Mouse (Mus musculus) lung, postnatal 0 days (tissue): Measurements from ENCODE around the gene Npas3. TPM values are rescaled to one million over a fixed set of nuclear protein-coding genes. Genes with fewer than 3 reads are reported as not detected.
A peak's percentile ranks its signal among the peaks of the same experiment; 100 is the strongest.
"Not testable (repeated sequence)": the region's sequence is repeated elsewhere in the genome, so short reads cannot be mapped to it uniquely, and the experiment has no call there.

Experiments used
- ATAC-seq: fragments of 200-750 bp; cut with Nextera tagmentation; 2 replicates; pipeline ENCODE4 v1.8.0; 2017; ENCODE audit warnings: moderate library complexity
- DNase-seq: peaks from one replicate; pipeline ENCODE4 v3.0.0-alpha.2; 2016; ENCODE audit warnings: low spot score
- H3K27ac ChIP-seq: fragments of 300-500 bp; sonication (generic); 2 replicates; pipeline ENCODE4 v1.5.1; 2014; ENCODE audit warnings: antibody characterized with exemption, mild to moderate bottlenecking, low read length, mixed read lengths
- H3K27me3 ChIP-seq: fragments of 300-500 bp; sonication (generic); replicated peaks from 2 replicates; pipeline ENCODE4 v1.6.1; 2014; ENCODE audit warnings: low read length, mixed read lengths; ENCODE audit not compliant: insufficient read depth
- H3K36me3 ChIP-seq: fragments of 300-500 bp; sonication (generic); 2 replicates; pipeline ENCODE4 v1.6.1; 2014; ENCODE audit warnings: low read length, mixed read lengths; ENCODE audit not compliant: insufficient read depth
- H3K4me1 ChIP-seq: fragments of 300-500 bp; sonication (generic); 2 replicates; pipeline ENCODE4 v1.6.1; 2014; ENCODE audit warnings: antibody characterized with exemption, low read depth, low read length, mixed read lengths; ENCODE audit not compliant: insufficient read depth
- H3K4me2 ChIP-seq: fragments of 300-500 bp; sonication (generic); replicated peaks from 2 replicates; pipeline ENCODE4 v1.6.1; 2014; ENCODE audit warnings: low read depth, mild to moderate bottlenecking, low read length, moderate library complexity, mixed read lengths
- H3K4me3 ChIP-seq: fragments of 300-500 bp; sonication (generic); 2 replicates; pipeline ENCODE4 v1.5.1; 2014; ENCODE audit warnings: low read depth, low read length
- H3K9ac ChIP-seq: fragments of 300-500 bp; sonication (generic); replicated peaks from 2 replicates; pipeline ENCODE4 v1.6.1; 2014; ENCODE audit warnings: low read depth, mild to moderate bottlenecking
- H3K9me3 ChIP-seq: fragments of 300-500 bp; sonication (generic); 2 replicates; pipeline ENCODE4 v1.6.1; 2016; ENCODE audit warnings: low read length, mixed read lengths
- CTCF ChIP-seq: IDR thresholded peaks from 2 replicates; pipeline ENCODE4 v1.5.1; 2016; ENCODE audit warnings: antibody characterized with exemption, mild to moderate bottlenecking
- EP300 ChIP-seq: IDR thresholded peaks from 2 replicates; pipeline ENCODE4 v1.6.1; 2016; ENCODE audit warnings: antibody characterized with exemption, mild to moderate bottlenecking, control low read depth
- WGBS: fragments of 180-500 bp; shearing (Covaris S2); extraction: QIAGEN DNeasy Blood & Tissue Kit; methylation state at CpG from one replicate; pipeline ENCODE4 v1.1.7; 2014; 5-methylcytosine and 5-hydroxymethylcytosine counted together
- polyA plus RNA-seq: library from polyadenylated mRNA; unstranded; fragments of >200 nt; fragmentation: Nextera tagmentation; extraction: Ambion mirVana; gene quantifications from 2 replicates; pipeline ENCODE4 v1.2.1, GENCODE M21; 2015

Gene Npas3
- polyA plus RNA-seq, 1 experiment from 2014 or later: 0.17 TPM

- peak overlapping the region; percentile 99 for H3K4me2 ChIP-seq
- ATAC-seq (peak; percentile 17; the same call in 1 of the 2 replicates), DNase-seq (peak; percentile 27)
- H3K4me1 ChIP-seq: peaks cover 2% of the 10 kb centered on the region
- H3K9me3 ChIP-seq: no peaks in the 10 kb centered on the region
- TF ChIP-seq EP300 (no peak), CTCF (no peak)
- H3K36me3 ChIP-seq: no peaks in the 10 kb centered on the region
- peak overlapping the region; percentile 65 for H3K4me3 ChIP-seq
- under 1% methylated on average over 23 of the region's 32 CpGs for WGBS
- no peak overlapping the region for H3K9ac ChIP-seq
- H3K27ac ChIP-seq: no peak overlapping the region
- H3K27me3 ChIP-seq: peaks cover 35% of the 10 kb centered on the region
Observed at GRCm38 (mm10) chr12:53253461-53254159, 5.1 kb downstream of the Npas3 start.

DNA sequence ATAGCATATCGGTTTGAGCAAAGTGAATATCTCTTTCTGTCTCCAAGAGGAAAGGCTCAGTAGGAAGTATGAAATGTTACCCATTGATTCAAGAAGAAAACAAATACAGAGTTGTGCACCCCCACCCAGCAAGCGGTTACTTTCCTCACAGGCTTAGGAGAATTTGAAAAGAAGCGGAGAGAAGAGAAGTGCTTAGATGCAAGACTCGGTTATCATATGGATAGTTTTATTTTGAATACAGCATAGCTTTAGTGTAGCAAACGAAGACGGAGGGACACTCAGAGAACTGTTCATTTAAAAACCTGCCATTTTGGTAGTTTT lies 5.6 kb downstream of the Npas3 start:
- H3K9ac ChIP-seq: no peak overlapping the region
- H3K36me3 ChIP-seq: no peaks in the 10 kb centered on the region
- peak overlapping the region; percentile 99 for H3K4me2 ChIP-seq
- TF ChIP-seq EP300 (no peak), CTCF (no peak)
- WGBS: 14% methylated on average over 6 of the region's 6 CpGs
- H3K4me1 ChIP-seq: no peaks in the 10 kb centered on the region
- H3K27me3 ChIP-seq: peaks cover 31% of the 10 kb centered on the region
- no peak overlapping the region for H3K27ac ChIP-seq
- ATAC-seq (no peak), DNase-seq (no peak)
- no peaks in the 10 kb centered on the region for H3K9me3 ChIP-seq
- peak overlapping the region; percentile 65 for H3K4me3 ChIP-seq

DNA sequence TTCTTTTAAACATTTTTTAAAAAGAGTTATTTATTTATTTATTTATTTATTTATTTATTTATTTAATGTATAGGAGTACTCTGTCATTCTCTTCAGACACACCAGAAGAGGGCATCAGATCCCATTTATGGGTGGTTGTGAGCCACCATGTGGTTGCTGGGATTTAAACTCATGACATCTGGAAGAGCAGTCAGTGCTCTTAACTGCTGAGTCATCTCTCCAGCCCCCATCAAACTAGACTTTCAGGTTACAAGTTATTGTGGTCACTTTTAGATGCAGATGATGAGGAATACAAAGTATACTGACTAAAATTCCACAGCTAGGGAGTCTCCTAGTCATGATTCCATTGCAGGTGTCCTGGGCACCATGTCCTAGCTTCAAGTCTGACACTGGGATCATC lies 26.0 kb downstream of the Npas3 start:
- not testable (repeated sequence) for DNase-seq, H3K9me3 ChIP-seq, H3K4me2 ChIP-seq, H3K4me1 ChIP-seq, H3K36me3 ChIP-seq, H3K27me3 ChIP-seq, H3K4me3 ChIP-seq, H3K9ac ChIP-seq, ATAC-seq, H3K27ac ChIP-seq

DNA sequence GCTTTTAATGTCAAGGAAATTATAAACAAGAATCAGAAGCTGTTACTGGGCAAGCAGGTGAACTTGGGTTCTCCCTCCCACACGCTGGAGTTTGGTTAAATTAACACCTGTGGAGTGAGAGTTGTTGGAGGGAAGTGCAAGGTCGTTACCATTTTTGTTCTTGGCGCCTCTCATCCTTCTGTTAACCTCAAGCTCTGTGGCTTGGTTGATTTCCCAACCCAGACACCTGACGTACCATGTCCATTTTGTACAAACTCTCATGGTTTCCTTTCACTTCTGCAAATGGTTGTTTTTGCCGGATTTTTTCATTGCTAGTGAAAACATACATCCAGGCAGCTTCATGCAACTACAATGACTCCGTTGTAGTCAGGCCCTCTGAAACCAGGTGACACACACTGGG lies 28.9 kb downstream of the Npas3 start:
- Histone ChIP-seq H3K9me3 (no peaks in the 10 kb centered on the region), H3K4me2 (no peak overlapping the region), H3K36me3 (no peaks in the 10 kb centered on the region), H3K4me3 (no peak overlapping the region), H3K27me3 (no peaks in the 10 kb centered on the region), H3K27ac (no peak overlapping the region), H3K9ac (no peak overlapping the region), H3K4me1 (no peaks in the 10 kb centered on the region)
- no peak for ATAC-seq
- DNase-seq: no peak
- no peak for TF ChIP-seq EP300
- no peak for TF ChIP-seq CTCF
- 67% methylated on average over 6 of the region's 6 CpGs for WGBS

DNA sequence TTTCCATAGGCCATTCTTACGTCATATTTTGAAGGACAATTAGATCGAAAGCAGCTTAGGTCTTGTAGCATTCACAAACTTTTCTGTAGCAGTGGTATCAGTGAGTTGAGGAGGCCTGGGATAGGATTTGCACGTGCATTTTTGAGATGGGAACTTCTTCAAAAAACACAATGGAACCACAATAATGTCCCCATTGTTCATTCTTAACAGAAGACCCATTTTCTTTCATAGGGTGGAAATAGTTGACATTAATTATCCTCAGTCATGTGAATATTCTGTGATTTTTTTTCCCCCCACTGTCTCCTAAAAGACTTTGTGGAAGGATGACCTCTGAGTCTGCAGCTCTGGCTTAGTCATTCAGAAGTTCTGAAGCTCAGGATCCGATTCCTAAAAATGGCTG lies 41.9 kb downstream of the Npas3 start:
- no peaks in the 10 kb centered on the region for H3K36me3 ChIP-seq
- H3K4me2 ChIP-seq: no peak overlapping the region
- H3K4me3 ChIP-seq: no peak overlapping the region
- no peaks in the 10 kb centered on the region for H3K4me1 ChIP-seq
- H3K9me3 ChIP-seq: no peaks in the 10 kb centered on the region
- WGBS: 86% methylated on average over 4 of the region's 4 CpGs
- DNase-seq (no peak), ATAC-seq (no peak)
- TF ChIP-seq CTCF (no peak), EP300 (no peak)
- no peaks in the 10 kb centered on the region for H3K27me3 ChIP-seq
- no peak overlapping the region for H3K9ac ChIP-seq
- H3K27ac ChIP-seq: no peak overlapping the region

- Histone ChIP-seq H3K9me3 (no peaks in the 10 kb centered on the region), H3K4me2 (no peak overlapping the region), H3K27ac (no peak overlapping the region), H3K4me1 (no peaks in the 10 kb centered on the region), H3K4me3 (no peak overlapping the region), H3K9ac (no peak overlapping the region), H3K36me3 (no peaks in the 10 kb centered on the region), H3K27me3 (no peaks in the 10 kb centered on the region)
- DNase-seq (no peak), ATAC-seq (no peak)
- TF ChIP-seq CTCF (no peak), EP300 (no peak)
- 91% methylated on average over 10 of the region's 10 CpGs for WGBS
Observed at GRCm38 (mm10) chr12:53290846-53291245, 42.4 kb downstream of the Npas3 start.

- TF ChIP-seq CTCF: no peak
- TF ChIP-seq EP300: no peak
- DNase-seq (no peak), ATAC-seq (no peak)
- WGBS: 58% methylated on average over 8 of the region's 8 CpGs
- Histone ChIP-seq H3K9ac (no peak overlapping the region), H3K27ac (no peak overlapping the region), H3K4me2 (no peak overlapping the region), H3K4me3 (no peak overlapping the region), H3K27me3 (no peaks in the 10 kb centered on the region), H3K9me3 (no peaks in the 10 kb centered on the region), H3K4me1 (no peaks in the 10 kb centered on the region), H3K36me3 (no peaks in the 10 kb centered on the region)
Observed at GRCm38 (mm10) chr12:53292010-53292409, 43.5 kb downstream of the Npas3 start.
